Mouse (Mus musculus) liver (tissue): Measurements from ENCODE around the gene Glis2.
"Not testable (repeated sequence)": the region's sequence is repeated elsewhere in the genome, so short reads cannot be mapped to it uniquely, and the experiment has no call there.

Experiments used
- DNase-seq: peaks from one replicate; pipeline ENCODE4 v3.0.0-alpha.2; 2020; ENCODE audit warnings: mixed read lengths

The Glis2 gene

GRCm38 (mm10) chr16:4593971-4594813 is at the start of gene Glis2:
TSS of gene Glis2 (plus strand) at chr16:4594713.
- peak; percentile 79 for DNase-seq

DNA sequence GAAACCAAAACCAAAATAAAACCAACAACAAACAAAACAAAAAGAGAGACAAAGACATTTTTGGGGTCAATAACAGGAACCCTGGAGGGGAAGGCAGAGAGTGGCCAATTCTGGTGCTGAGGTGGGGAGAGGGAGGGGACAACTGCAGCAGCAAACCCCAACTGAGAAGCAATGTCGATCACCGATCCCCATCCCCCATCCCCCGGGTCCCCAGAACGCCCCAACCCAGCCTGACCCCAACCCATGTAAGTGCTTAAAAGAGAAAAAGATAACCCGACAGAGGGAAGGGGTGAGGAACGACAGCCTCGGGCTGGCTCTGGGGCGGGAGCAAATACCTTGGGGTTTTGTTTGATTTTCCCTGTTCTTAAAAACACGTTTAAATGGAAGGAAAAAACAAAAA is 49.7 kb upstream of the Glis2 start:
- no peak for DNase-seq

GRCm38 (mm10) chr16:4546838-4547237 is 47.7 kb upstream of the Glis2 start:
- DNase-seq = no peak

DNA sequence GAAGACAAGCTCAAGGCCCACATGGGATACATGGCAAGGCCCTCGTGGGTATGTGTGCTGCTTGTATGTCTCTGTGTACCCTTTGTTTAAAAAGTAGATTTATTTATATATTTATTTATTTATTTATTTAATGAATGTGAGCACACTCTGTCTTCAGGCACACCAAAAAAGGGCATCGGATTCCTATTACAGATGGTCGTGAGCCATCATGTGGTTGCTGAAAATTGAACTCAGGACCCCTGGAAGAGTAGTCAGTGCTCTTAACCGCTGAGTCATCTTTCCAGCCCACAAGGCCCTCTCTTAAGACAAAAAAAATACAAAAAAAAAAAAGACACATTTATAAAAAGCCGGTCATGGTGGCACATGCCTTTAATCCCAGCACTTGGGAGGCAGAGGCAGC is 46.9 kb upstream of the Glis2 start:
- no peak for DNase-seq

DNA sequence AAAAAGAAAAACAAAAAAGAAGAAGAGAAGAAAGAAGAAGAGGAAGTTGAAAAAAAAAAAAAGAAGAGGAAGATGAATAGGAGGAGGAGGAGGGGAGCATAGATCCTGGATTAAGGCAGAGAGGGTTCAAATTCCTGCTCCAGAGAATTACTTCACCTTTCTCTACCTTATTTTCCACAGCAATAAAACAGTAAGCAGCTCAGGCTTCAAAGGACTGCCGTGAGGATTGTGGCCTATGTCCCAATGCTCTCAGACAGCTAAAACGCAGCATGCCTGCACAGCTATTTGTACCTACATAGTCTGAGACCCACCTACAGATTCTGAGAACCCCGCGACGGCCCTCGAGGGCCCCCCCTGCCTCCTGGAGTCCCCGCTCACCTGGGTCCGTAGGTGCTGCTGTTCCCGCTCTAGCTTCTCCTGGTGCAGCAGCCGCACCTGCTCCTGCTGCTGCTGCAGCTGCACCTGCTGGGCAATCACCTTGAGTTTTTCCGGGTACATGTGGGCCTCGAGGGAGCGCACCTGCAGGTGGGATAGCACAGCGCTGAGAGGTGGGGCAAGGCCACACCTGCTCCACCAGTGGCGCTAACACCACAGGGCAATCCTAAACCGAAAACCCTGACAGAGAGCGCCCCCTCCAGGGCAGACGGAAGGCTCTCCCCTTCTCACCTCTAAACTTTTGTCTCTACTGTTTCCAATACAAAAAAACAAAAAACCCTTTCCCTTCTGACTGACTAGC is 45.4 kb upstream of the Glis2 start:
- no peak for DNase-seq

DNA sequence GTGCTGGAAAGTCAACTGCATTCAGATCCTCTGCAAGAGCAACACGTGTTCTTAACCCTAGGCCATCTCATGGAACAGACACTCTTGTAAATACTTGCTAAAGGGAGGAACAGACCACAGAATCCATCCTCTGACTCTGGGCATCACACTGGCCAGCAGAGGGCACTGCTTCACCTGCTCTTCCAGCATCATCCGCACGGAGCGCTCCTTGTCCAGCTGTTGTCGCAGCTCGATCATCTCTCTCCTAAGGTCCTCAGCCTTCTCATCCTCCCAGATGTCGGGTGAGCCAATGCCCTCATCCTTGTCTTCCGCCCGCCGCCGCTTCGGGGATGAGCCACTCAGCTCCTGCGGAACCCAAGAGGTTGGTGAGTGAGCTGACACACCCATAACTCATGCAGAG is 43.5 kb upstream of the Glis2 start:
- peak; percentile 80 for DNase-seq

DNA sequence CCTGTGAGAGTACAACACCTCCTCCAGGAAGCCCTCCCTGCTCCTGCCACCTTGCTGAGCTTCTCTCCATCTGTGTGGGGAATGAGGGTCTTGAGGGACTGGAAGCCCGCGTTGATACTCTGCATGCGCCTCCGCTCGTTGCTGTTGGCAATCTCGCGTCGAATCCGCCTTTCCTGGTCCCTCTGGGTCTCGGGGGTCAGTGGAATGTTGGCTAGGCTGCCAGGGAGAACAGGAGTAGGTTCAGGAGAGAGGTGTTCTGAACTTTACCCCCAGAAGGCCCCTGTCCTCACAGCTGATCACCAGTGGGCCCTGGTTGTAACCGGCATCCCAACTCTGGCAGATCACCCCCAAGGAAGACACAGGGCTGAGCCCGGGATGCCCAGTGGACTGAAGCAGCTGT is 42.6 kb upstream of the Glis2 start:
- DNase-seq = no peak

DNA sequence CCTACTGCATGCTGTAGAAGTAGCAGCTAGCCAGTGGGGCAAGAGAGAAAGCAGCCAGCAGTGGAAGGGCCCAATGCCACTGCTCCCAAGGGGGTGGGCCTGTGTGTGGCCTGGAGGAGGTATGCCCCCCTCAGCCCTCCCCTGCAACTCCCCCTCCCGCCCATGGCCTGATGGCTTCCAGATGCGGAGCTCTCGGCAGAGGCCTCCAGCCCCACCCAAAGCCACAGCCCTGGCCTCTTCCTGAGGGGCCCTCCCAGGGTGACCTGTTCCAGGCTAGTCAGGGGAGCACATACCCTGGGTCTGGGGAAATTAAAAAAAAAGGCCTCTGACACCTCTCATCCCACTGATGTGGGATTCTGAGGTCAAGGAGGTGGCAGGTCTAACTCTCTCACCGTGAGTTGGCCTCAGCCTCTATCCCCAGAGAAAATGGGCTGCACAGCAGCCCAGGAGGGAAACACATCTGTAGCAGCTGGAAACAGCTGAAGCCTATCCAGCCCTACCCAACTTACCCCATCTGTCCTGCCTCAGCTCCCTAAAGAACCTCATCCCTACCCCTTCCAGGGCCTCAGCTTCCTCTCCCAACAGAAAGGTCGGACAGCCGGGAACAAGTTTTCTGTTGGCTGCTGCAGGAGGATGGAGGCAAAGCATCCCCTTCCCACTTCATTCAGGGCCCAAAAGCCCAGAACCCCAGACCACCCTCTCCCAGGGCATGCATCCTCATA is 41.5 kb upstream of the Glis2 start:
- DNase-seq = peak; percentile 91

DNA sequence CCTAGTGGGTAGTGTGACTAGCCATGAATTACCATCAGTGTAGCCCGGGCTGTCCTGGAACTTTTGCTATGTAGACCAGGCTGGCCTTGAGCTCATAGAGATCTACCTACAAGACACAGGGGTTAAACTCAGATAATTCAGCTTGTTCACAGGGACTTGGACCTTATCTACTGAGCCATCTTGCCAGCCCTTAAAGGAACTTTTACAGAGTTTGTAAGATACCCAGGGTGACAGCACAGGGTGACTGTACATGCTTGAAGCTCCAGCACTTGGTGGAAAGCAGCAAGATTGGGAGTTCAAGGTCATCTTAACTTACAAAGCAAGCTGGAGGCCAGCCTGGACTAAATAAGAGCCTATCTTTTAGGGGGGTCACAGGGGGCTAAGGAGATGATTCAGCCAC is 39.0 kb upstream of the Glis2 start:
- no peak for DNase-seq

- peak; percentile 38 for DNase-seq
Observed at GRCm38 (mm10) chr16:4557085-4557484, 37.4 kb upstream of the Glis2 start.

DNA sequence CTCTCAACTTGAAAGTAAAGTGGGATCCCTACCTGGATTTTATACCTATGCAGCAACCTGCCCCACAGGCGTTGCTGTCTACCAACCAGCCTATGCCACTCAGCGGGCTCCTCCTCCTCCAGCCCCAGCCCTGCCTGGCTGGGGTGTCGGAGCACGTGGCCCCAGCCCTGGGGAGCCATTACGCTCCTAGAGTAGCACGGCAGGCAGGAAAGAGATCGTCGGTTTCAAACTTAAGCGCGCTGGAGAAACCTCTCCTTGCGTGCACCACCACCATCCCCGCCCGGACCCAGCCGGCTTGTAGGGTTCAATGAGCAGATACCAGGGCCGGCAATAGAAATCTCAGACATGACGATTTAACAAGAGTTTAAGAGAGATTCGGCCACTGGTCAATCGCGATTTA is 36.6 kb upstream of the Glis2 start:
- DNase-seq = peak; percentile 83

- DNase-seq = peak; percentile 95
Observed at GRCm38 (mm10) chr16:4558384-4558979, 36.0 kb upstream of the Glis2 start.

DNA sequence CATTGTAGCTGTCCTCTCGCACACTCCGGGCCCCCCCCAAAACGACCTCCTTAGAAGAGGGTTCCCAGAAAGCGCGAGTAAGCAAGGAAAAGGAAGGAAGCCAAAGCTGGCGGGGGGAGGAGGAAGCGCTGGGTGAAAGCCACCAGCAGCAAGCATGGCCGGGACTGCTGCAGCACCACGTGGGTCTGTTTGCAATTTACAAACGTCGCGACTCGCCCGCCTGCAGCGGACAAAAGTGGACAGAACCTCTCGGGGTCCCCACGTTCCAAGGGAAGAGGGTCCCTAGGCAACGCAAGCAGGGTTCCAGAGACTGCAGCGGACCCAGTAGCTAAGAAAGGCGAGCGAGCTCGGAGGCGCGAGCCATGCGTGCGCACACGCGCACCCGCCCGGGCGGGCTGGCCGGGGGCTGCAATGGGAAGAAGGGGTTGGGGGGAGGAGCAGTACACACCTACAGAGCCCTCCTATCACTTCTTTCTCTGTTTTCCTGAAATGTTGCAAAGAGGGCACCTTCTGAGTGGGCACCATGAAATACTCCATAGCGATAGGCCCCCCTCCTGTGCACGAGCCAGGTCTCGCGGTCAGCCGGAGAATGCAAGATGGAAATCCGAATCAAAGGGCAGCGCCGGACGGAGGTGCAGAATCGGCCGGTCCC is 35.4 kb upstream of the Glis2 start:
- DNase-seq = peak; percentile 56

GRCm38 (mm10) chr16:4559715-4560144 is 34.8 kb upstream of the Glis2 start, which contains the start of gene Tfap4:
TSS of gene Tfap4 (minus strand) at chr16:4559854.
- DNase-seq = peak; percentile 85

DNA sequence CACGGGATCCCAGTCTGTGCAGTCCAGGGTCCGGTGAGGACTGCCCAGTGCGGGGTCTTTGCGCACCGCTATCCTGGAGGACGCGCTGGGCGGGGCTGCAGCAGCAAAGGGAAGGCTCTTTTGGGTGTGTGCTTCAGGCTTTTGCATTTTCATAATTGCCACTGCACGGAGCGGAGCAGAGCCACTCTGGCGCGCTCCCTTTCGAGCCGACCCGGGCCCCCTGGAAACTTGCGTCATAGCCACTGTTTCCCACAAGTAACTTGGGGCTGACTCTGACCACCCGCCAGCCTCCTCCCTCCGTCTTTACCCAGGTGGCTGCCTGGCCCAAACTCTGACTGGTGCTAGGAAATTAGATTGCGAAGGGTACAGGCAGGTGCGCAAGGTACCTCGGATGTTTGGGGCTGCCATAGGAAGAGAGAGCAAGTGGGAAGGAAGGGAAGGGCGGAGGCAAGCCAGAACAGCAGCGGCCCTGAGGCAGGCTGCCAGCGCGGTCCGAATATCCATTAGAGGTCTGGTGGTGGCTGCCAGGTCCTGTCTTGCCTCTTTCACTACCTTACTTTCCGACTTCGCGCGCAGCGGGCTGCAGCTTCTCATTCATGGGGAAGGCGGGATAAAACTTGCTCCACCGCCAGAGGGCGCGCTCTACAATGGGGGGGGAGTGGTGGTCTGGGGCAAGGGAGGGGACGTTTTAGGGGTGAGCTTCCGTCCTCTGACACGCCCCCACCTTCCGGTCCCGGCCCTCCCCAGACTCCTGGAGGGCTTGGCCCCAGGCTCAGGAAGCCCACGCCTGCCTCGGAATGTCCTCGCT is 34.2 kb upstream of the Glis2 start:
- DNase-seq = peak; percentile 81

GRCm38 (mm10) chr16:4567912-4568311 is 26.6 kb upstream of the Glis2 start:
- peak; percentile 86 for DNase-seq

DNA sequence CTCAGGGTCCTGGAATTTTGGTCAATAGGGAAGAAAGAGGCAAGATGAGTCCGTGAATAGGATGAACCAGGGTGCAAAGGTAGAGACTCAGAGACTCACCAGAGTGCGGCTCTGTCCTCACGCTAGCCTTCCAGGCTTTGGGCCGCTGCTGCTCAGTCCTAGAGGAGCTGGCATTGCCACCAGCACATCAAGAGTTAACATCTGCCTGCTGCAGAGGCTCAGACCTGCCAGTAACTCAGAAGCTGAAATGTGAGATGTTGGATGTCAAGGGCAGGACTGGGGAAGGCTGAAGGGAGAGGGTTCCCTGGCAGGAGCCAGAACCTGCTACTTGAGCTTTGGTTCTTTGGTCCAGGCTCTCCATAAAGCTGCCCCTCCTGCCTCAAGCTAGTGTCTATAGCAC is 23.8 kb upstream of the Glis2 start:
- no peak for DNase-seq

- DNase-seq = no peak
Observed at GRCm38 (mm10) chr16:4576038-4576437, 18.5 kb upstream of the Glis2 start.

- DNase-seq = no peak
Observed at GRCm38 (mm10) chr16:4576873-4577272, 17.6 kb upstream of the Glis2 start.

- no peak for DNase-seq
Observed at GRCm38 (mm10) chr16:4578630-4579029, 15.9 kb upstream of the Glis2 start.

GRCm38 (mm10) chr16:4581179-4581578 is 13.3 kb upstream of the Glis2 start:
- not testable (repeated sequence) for DNase-seq

- no peak for DNase-seq
Observed at GRCm38 (mm10) chr16:4583807-4584206, 10.7 kb upstream of the Glis2 start.
